Mouse (Mus musculus) splenic B cell, adult 2 months (primary cell): ENCODE measurements around the gene Gm43191.

Experiments used
- DNase-seq: peaks from one replicate; pipeline ENCODE4 v3.0.0-alpha.2; 2011; ENCODE audit warnings: low read depth, low spot score
- H3K27me3 ChIP-seq: 2 replicates; pipeline ENCODE4 v1.6.1; 2012; ENCODE audit warnings: mild to moderate bottlenecking, low read length, moderate library complexity, mixed read lengths; ENCODE audit not compliant: control insufficient read depth, poor library complexity, insufficient read depth, severe bottlenecking
- H3K36me3 ChIP-seq: 2 replicates; pipeline ENCODE4 v1.6.1; 2012; ENCODE audit warnings: mild to moderate bottlenecking, low read length, moderate library complexity, mixed read lengths; ENCODE audit not compliant: control insufficient read depth, poor library complexity, insufficient read depth, severe bottlenecking

Gene Gm43191

DNA sequence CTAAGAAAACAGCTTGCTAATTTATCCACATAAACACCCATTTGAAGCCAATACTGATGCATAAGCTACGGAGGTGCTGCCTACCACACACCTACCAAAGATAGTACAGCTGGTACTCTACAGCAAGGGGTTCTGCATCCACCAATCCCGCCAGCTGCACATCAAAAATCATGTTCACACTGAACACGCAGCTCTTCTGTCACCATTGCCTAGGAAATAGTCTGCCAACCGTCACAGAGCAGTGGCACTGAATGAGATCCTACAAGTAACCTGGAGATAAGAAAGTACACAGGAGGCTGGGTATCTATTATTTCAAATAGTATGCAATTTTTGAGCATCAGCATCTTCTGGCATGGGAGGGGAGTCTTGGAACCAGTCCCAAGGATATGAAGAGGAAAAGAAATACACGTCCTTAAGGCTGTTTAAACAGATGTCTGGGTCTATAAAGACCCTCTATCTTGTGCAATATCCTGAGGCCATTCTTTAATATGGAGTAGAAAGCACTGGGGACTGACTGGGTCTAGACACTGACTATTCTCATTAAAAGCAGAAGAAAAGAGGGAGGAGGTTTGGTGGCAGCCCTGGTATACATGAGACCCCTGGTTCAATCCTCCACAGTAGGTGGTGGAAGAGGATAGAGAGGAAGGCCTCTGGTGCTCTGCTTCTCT is 27.6 kb downstream of the Gm43191 start:
- Histone ChIP-seq H3K36me3 (peaks cover 4% of the 10 kb centered on the region; the same call in 1 of the 2 replicates), H3K27me3 (no peaks in the 10 kb centered on the region)
- DNase-seq = no peak

DNA sequence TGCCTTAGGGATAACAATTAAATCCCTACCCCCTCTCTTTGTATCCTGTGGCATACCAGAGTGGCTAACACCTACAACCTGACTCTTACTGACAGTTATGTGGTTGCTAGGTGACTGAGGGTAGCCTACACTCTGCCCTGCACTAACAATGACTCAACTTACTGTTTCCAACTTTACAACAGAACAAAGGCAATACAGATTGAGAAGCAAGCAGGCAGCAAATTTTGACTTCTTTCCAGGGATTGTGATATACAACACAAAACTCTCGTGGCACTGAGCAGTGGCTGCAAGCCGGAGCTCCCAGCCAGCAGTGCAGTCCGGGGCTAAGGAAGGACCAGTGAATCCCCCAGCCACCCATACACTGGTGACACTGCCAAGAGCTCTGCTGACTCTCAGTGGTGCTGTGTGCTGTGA is 29.0 kb downstream of the Gm43191 start:
- Histone ChIP-seq H3K27me3 (no peaks in the 10 kb centered on the region), H3K36me3 (peaks cover 6% of the 10 kb centered on the region; the same call in 1 of the 2 replicates)
- DNase-seq = no peak

DNA sequence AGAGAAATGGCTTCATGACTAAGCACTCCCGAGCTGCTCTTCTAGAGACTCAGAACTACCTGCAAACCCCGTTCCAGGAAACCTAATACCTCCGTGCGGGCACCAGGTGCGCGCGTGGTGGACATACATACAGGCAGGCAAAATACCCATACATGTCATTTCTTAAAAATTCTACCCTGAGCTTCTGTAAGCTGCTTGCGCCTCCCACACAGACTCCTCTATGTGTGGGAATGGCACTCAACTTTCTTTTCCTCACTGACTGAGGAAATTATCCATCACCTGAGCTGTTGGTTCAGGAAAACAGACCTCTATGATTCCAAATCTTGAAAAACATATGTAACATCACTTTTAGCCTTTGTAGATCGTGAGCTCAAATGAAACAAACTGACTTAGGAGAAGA is 30.4 kb downstream of the Gm43191 start:
- H3K36me3 ChIP-seq = peaks cover 8% of the 10 kb centered on the region; the same call in 1 of the 2 replicates
- no peaks in the 10 kb centered on the region for H3K27me3 ChIP-seq
- no peak for DNase-seq

DNA sequence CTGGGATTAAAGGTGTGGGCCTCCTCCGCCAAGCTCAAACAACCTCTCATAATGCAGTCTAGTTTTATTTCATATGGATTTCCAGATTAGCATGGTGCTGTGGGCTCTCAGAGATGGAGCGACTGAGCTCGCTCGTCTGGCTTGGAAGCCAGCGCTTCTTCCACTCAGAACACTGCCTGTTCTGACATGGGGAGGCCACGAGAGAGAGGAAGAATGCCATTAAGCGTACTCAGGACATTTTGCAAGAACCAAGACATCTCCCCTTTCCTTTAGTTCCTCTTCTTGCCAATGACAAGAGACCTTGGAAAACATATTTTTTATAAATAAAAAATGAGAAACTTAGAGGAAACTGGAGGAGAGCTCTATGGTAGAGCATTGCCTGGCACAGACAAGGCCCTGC is 32.3 kb downstream of the Gm43191 start:
- no peak for DNase-seq
- Histone ChIP-seq H3K27me3 (no peaks in the 10 kb centered on the region), H3K36me3 (peaks cover 11% of the 10 kb centered on the region)

DNA sequence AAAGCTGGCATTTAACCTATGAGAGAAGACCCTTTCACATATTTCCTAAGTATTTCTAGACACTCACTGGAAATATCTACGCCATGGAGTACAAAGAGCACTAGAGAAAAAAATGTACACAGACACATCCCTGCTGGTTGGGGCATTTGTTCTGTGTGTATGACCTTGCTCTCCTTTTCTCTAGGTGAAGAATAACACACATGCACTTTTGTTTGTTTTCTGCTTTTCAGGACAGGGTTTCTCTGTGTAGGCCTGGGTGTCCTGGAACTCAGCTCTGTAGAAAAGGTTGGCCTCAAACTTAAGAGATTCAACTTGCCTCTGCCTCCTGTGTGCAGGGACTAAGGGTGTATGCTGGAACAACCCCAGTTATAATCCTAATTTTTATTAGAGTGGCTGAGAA is 34.7 kb downstream of the Gm43191 start:
- Histone ChIP-seq H3K27me3 (no peaks in the 10 kb centered on the region), H3K36me3 (peaks cover 20% of the 10 kb centered on the region)
- no peak for DNase-seq

DNA sequence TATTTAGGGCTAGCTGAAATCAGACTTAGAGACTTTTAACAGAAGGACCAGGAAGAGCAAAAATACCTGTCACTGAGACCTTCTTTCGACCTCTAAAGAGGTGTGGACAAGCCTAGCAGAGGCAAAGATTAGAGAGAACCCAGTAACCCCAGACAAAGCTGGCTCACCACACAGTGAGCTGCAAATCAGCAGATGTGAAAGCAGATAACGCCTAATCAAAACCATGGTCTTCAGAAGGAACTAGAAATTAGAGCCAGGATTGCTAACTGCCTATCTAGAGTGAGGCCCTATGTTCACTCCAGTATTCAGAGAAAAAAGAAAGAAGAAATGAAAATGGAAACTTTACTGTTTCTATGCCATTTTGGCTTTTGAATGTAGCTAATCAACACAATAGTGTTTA is 38.7 kb downstream of the Gm43191 start:
- no peak for DNase-seq
- H3K36me3 ChIP-seq = peaks cover 17% of the 10 kb centered on the region
- no peaks in the 10 kb centered on the region for H3K27me3 ChIP-seq

DNA sequence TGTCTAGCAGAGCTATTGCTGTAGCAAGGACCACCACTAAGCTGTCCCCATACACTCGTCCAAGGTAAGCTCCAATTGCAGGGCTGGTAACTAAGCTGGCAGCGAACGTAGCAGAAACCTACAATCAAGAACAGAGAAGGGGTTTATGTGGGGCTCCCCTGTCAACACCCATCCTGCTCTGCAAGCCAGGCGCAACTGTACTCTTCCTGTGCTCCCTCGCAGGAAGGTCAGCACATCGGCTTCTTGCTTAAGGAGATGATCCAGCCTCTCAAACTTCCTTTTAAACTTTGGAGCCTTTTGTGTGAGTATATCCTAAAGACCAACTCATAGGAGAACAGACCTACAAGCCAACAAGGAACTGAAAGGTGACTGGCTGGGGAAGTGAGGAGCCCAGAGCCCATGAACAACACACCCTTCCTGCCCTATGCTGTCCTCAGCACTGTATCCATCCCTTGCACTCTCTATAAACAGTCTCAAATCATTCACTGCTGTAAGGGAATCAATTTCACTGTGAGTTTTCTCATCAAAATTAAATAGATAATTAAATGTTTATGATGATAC is 39.2 kb downstream of the Gm43191 start:
- peaks cover 17% of the 10 kb centered on the region for H3K36me3 ChIP-seq
- DNase-seq = no peak
- H3K27me3 ChIP-seq = no peaks in the 10 kb centered on the region

DNA sequence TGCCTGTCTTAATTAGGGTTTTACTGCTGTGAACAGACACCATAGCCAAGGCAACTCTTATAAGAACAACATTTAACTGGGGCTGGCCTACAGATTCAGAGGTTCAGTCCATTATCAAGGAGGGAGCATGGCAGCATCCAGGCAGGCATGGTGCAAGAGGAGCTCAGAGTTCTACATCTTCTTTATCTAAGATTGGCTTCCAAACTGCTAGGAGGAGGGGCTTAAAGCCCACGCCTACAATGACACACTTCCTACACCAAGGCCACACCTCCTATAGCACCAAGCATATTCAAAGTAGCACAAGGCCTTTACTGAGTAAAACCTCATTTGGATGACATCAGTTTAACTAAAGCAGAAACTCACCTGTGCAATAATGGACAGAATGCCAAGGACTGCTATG is 41.0 kb downstream of the Gm43191 start:
- Histone ChIP-seq H3K36me3 (peaks cover 23% of the 10 kb centered on the region), H3K27me3 (no peaks in the 10 kb centered on the region)
- DNase-seq = peak; percentile 24

DNA sequence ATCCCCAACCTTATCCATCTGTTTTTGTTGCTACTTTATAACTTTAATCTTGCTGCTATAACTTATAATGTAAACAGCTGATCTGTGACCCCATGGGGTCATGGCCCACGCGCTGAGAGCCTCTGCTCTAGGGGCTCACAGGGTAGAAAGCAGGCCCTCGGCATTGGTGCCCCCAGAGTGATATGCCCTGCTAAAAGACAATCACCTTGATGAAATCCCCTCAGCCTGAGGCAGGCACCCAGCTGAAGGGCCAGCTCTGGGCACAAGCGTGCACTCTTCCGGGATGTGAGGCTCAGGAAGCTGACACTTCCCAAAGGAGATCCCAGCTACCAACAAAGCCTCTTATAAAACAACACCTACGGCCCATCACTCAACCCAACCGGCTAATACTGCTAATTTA is 42.5 kb downstream of the Gm43191 start:
- Histone ChIP-seq H3K27me3 (no peaks in the 10 kb centered on the region), H3K36me3 (peaks cover 20% of the 10 kb centered on the region)
- no peak for DNase-seq

DNA sequence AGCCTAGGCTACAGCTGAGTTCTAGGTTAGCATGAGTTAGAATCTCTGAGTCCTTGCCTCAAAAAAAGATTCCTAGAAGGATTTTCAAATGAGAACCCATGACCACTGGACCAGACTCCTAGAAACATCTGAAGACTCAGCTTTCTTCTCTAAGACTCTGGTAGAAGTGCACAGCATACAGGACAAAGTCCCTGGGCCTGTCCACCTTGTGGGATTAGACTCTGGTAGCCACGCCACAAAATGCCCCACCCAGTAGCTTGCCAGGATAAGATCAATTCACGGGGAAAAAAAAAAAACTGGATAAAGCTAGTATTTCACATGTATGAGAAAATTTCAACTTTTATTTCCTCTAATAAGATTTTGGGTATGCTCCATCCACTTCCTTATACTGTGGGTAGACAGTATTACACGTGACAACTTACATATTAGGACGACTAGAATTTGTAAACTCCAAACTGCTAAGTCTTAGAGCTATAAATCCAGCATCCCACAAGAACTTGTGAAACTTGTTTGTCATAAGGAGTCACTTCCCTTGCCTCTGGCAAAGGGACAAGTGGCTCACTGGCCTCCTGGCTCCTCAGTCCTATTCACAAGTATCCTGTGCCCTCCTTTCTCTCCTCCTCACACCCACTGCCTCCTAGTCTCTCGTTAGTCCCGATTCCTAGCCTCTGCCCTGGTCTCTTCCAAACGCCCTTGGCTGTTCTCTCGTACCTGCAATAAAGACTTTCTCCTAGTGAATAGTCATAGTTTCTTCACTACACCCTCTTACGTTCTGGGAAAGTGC is 43.2 kb downstream of the Gm43191 start:
- DNase-seq = no peak
- Histone ChIP-seq H3K36me3 (peaks cover 19% of the 10 kb centered on the region), H3K27me3 (no peaks in the 10 kb centered on the region)

DNA sequence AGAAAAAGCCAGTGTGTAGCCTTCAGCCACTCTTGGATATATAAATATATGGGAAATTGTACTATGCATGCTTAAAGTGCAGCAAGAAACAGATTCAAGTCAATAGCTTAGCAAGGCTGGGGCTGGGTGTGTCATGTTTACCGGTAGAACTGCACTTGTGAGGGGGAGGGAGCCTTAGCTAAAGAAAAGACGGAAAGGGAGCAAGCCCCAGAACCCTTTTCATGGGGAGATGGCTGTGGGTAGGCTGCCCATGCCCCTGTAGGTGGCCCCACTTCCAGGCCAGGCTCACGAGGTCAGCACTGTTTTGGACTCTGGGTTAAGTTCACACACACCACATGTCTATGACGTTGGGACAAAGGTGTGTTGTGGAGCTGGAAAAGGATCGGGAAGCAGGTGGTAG is 45.3 kb downstream of the Gm43191 start:
- Histone ChIP-seq H3K27me3 (no peaks in the 10 kb centered on the region), H3K36me3 (peaks cover 12% of the 10 kb centered on the region)
- DNase-seq = no peak

DNA sequence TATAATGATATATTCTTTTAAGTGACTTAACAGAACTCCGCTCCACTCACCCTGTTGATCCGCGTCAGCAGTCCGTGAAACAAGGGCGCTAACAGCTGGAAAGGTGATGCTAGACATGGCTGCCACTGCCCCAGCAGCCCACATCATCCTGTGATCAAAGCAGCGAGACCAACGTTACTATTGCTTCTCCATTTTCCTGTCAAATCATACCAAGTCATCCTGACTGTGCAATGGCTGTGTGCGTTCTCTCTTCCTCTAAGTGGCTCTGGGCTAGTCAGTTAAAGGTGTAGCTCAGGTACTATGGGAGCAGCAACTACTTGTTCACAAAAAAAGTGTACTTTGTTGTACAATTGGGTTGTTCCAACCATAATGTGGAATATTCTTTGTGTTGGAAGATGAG is 46.2 kb downstream of the Gm43191 start:
- H3K27me3 ChIP-seq = no peaks in the 10 kb centered on the region
- DNase-seq = no peak

DNA sequence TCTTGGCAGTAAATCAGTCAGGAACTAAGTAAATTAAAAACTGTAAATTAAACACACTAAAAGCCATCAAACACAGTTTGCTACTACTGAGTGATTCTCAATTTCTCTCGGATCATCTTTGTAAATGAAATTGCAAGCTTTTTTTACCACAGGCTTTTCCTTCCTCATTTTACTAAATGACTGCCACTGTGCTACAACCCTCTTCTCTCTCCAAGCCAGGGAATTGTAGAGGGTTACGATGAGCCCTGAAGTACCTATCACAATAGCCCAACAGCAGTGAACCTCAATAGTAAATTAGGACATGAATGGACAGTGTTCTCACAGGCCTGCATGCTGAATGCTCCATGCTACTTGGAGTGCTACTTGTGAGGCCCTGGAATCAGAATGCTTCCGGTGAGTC is 47.0 kb downstream of the Gm43191 start:
- no peaks in the 10 kb centered on the region for H3K27me3 ChIP-seq
- peaks cover 12% of the 10 kb centered on the region; the same call in 1 of the 2 replicates for H3K36me3 ChIP-seq
- no peak for DNase-seq

More for the DNA sequence above, 46.2 kb downstream of the Gm43191 start:
- peaks cover 12% of the 10 kb centered on the region; the same call in 1 of the 2 replicates for H3K36me3 ChIP-seq

DNA sequence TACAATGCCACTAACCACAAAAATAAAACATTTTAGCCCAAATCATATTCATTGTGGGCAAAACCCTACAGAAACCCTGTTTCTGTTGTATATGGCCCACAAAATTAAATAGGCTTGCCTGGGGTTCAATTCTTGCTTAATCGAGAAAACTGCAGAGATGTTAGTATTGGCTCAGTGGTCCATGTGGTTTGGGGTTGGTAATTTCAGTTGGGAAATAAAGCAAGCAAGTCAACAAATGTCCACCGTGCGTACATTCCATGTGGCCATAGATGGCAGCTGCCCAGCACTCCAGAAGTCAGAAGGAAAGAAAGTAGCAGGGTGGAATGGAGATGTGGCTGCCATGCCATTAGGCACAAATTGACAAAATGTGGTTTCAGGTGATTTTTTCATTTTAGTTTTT is 48.1 kb downstream of the Gm43191 start:
- no peak for DNase-seq
- H3K36me3 ChIP-seq = peaks cover 13% of the 10 kb centered on the region; the same call in 1 of the 2 replicates
- no peaks in the 10 kb centered on the region for H3K27me3 ChIP-seq

DNA sequence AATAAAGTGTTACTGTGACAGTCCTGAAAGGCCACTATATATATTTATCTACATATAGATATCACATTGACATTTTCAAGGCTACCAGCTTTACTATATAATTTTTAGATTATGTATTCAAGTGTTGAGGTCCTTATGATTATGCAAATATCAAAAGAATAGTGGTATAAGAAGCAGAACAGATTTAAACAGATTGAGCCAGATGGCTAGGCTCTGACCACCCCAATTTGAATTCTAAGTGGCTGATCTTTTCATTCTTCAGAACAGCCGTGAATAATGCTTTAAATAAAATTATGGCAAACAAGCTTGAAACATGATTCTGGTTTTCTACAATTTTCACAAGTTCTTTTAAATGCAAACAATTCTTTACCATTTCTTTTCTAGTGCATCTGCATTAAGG is 49.6 kb downstream of the Gm43191 start:
- no peak for DNase-seq
- no peaks in the 10 kb centered on the region for H3K27me3 ChIP-seq

More for the DNA sequence above, 49.6 kb downstream of the Gm43191 start:
- peaks cover 13% of the 10 kb centered on the region; the same call in 1 of the 2 replicates for H3K36me3 ChIP-seq
